Mouse (Mus musculus): ENCODE results near the gene Trabd. TPM values are rescaled to one million over a fixed set of nuclear protein-coding genes. Genes with fewer than 3 reads are reported as not detected.

The Trabd gene
- polyA plus RNA-seq, 1 experiment from 2014 or later, result 34.8 TPM

GRCm38 (mm10) chr15:89127364-89127940, 52.5 kb downstream of the Trabd start:
- H3K9me3 ChIP-seq (ENCODE audit: control insufficient read depth, low read length), result no peaks in the 10 kb centered on the region
- ATAC-seq (replicated peaks; ENCODE audit: low FRiP score), result no peak
- 82% methylated on average over 8 of the region's 8 CpGs for WGBS
- H3K4me3 ChIP-seq (ENCODE audit: low read depth, low read length), result peak overlapping the region; percentile 70
- no peak overlapping the region for H3K27ac ChIP-seq (ENCODE audit: low read depth, low read length)
- peak overlapping the region; percentile 98 for H3K4me2 ChIP-seq
- H3K9ac ChIP-seq (ENCODE audit: low read depth, low read length), result peak overlapping the region; percentile 81
- H3K4me1 ChIP-seq (replicated peaks; ENCODE audit: control insufficient read depth, insufficient read depth, low read length), result peaks cover 21% of the 10 kb centered on the region
- no peak for DNase-seq (ENCODE audit: low spot score)
- H3K27me3 ChIP-seq (replicated peaks; ENCODE audit: control insufficient read depth, insufficient read depth, low read length), result no peaks in the 10 kb centered on the region
- peaks cover 5% of the 10 kb centered on the region; the same call in 1 of the 2 replicates for H3K36me3 ChIP-seq (ENCODE audit: control insufficient read depth, insufficient read depth, low read length)

GRCm38 (mm10) chr15:89128382-89129350, 53.7 kb downstream of the Trabd start, which contains the start of gene Hdac10:
Gene Hdac10, minus strand, starts transcription at chr15:89128700.
- WGBS, result 3% methylated on average over 36 of the region's 36 CpGs

GRCm38 (mm10) chr15:89130245-89130644, 55.3 kb downstream of the Trabd start:
- Histone ChIP-seq H3K9me3 (ENCODE audit: control insufficient read depth, low read length) (no peaks in the 10 kb centered on the region), H3K36me3 (ENCODE audit: control insufficient read depth, insufficient read depth, low read length) (peaks cover 4% of the 10 kb centered on the region; the same call in 1 of the 2 replicates), H3K9ac (ENCODE audit: low read depth, low read length) (no peak overlapping the region), H3K4me1 (replicated peaks; ENCODE audit: control insufficient read depth, insufficient read depth, low read length) (peaks cover 14% of the 10 kb centered on the region), H3K27me3 (replicated peaks; ENCODE audit: control insufficient read depth, insufficient read depth, low read length) (no peaks in the 10 kb centered on the region; the same call in 1 of the 2 replicates), H3K4me2 (no peak overlapping the region), H3K27ac (ENCODE audit: low read depth, low read length) (no peak overlapping the region), H3K4me3 (ENCODE audit: low read depth, low read length) (no peak overlapping the region)
- DNase-seq (ENCODE audit: low spot score) (no peak), ATAC-seq (replicated peaks; ENCODE audit: low FRiP score) (no peak)

More at GRCm38 (mm10) chr15:89128382-89129350, 53.7 kb downstream of the Trabd start, which contains the start of gene Hdac10:
- Histone ChIP-seq H3K4me2 (peak within 1 kb of the TSS; percentile 98), H3K4me1 (replicated peaks; ENCODE audit: control insufficient read depth, insufficient read depth, low read length) (peaks cover 18% of the 10 kb centered on the region), H3K36me3 (ENCODE audit: control insufficient read depth, insufficient read depth, low read length) (peaks cover 5% of the 10 kb centered on the region; the same call in 1 of the 2 replicates), H3K27ac (ENCODE audit: low read depth, low read length) (peak within 1 kb of the TSS; percentile 66), H3K27me3 (replicated peaks; ENCODE audit: control insufficient read depth, insufficient read depth, low read length) (no peaks in the 10 kb centered on the region), H3K4me3 (ENCODE audit: low read depth, low read length) (peak within 1 kb of the TSS; percentile 70), H3K9ac (ENCODE audit: low read depth, low read length) (peak within 1 kb of the TSS; percentile 81), H3K9me3 (ENCODE audit: control insufficient read depth, low read length) (no peaks in the 10 kb centered on the region)
- DNase-seq (ENCODE audit: low spot score) (peak; percentile 82), ATAC-seq (replicated peaks; ENCODE audit: low FRiP score) (peak; percentile 86)

- no peak for DNase-seq (ENCODE audit: low spot score)
- Histone ChIP-seq H3K27me3 (replicated peaks; ENCODE audit: control insufficient read depth, insufficient read depth, low read length) (peaks cover 2% of the 10 kb centered on the region), H3K4me3 (ENCODE audit: low read depth, low read length) (no peak overlapping the region), H3K4me2 (no peak overlapping the region), H3K27ac (ENCODE audit: low read depth, low read length) (no peak overlapping the region), H3K36me3 (ENCODE audit: control insufficient read depth, insufficient read depth, low read length) (no peaks in the 10 kb centered on the region), H3K9me3 (ENCODE audit: control insufficient read depth, low read length) (no peaks in the 10 kb centered on the region), H3K9ac (ENCODE audit: low read depth, low read length) (no peak overlapping the region), H3K4me1 (replicated peaks; ENCODE audit: control insufficient read depth, insufficient read depth, low read length) (peaks cover 14% of the 10 kb centered on the region)
- WGBS, result 41% methylated on average over 3 of the region's 3 CpGs
- no peak for ATAC-seq (replicated peaks; ENCODE audit: low FRiP score)
These were observed 56.4 kb downstream of the Trabd start for GRCm38 (mm10) chr15:89131316-89131715.

Other genes with a start within 250 kb of the Trabd start
- 34.0 and 35.9 TPM in 2 replicates for gene Pim3, start 212.9 kb upstream of the Trabd start, polyA plus RNA-seq (2014; fragmentation: Nextera tagmentation; extraction: Ambion mirVana)
- not detected in 2 replicates for gene Ttll8, start 120.7 kb upstream of the Trabd start, polyA plus RNA-seq (2014; fragmentation: Nextera tagmentation; extraction: Ambion mirVana)
- not detected in 2 replicates for gene Mlc1, start 96.1 kb upstream of the Trabd start, polyA plus RNA-seq (2014; fragmentation: Nextera tagmentation; extraction: Ambion mirVana)
- 0.18 and 0.65 TPM in 2 replicates for gene Mov10l1, start 92.2 kb upstream of the Trabd start, polyA plus RNA-seq (2014; fragmentation: Nextera tagmentation; extraction: Ambion mirVana)
- gene Panx2, start 15.4 kb upstream of the Trabd start, polyA plus RNA-seq (2014; fragmentation: Nextera tagmentation; extraction: Ambion mirVana), result 0.08 and 0.21 TPM in 2 replicates
- gene Selenoo, start 14.0 kb downstream of the Trabd start, polyA plus RNA-seq (2014; fragmentation: Nextera tagmentation; extraction: Ambion mirVana), result 12.6 and 16.3 TPM in 2 replicates
- 18.4 and 21.8 TPM in 2 replicates for gene Tubgcp6, start 48.0 kb downstream of the Trabd start, polyA plus RNA-seq (2014; fragmentation: Nextera tagmentation; extraction: Ambion mirVana)
- gene Hdac10, start 53.6 kb downstream of the Trabd start, polyA plus RNA-seq (2014; fragmentation: Nextera tagmentation; extraction: Ambion mirVana), result 21.1 and 22.7 TPM in 2 replicates
- gene Mapk12, start 65.6 kb downstream of the Trabd start, polyA plus RNA-seq (2014; fragmentation: Nextera tagmentation; extraction: Ambion mirVana), result 3.8 and 4.8 TPM in 2 replicates
- gene Mapk11, start 74.5 kb downstream of the Trabd start, polyA plus RNA-seq (2014; fragmentation: Nextera tagmentation; extraction: Ambion mirVana), result 3.3 and 4.4 TPM in 2 replicates
- gene Plxnb2, start 105.7 kb downstream of the Trabd start, polyA plus RNA-seq (2014; fragmentation: Nextera tagmentation; extraction: Ambion mirVana), result 70.5 and 78.3 TPM in 2 replicates
- gene Dennd6b, start 121.4 kb downstream of the Trabd start, polyA plus RNA-seq (2014; fragmentation: Nextera tagmentation; extraction: Ambion mirVana), result 9.5 and 10.5 TPM in 2 replicates
- 25.0 and 31.6 TPM in 2 replicates for gene Ppp6r2, start 136.4 kb downstream of the Trabd start, polyA plus RNA-seq (2014; fragmentation: Nextera tagmentation; extraction: Ambion mirVana)
- 51.4 and 52.2 TPM in 2 replicates for gene Sbf1, start 240.2 kb downstream of the Trabd start, polyA plus RNA-seq (2014; fragmentation: Nextera tagmentation; extraction: Ambion mirVana)
- 6.6 and 7.0 TPM in 2 replicates for gene Adm2, start 247.6 kb downstream of the Trabd start, polyA plus RNA-seq (2014; fragmentation: Nextera tagmentation; extraction: Ambion mirVana)